Mouse (Mus musculus): ENCODE data around the gene Med20.

DNA sequence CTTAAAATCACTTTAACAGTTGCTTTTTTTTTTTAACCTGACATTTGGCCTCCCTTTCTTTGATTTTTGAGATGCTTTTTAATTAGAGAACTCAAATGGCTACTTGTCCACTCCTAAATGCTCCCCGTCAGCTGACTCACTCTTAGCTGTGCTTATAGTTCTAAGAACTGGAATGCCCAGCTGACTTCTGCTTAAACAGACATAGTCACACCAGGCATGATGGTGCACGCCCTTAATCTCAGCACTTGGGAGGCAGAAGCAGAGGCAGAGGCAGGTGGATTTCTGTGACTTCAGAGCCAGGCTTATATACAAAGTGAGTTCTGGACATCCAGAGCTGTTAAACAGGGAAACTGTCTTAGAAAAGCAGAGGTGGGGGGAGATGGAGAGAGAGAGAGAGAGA lies 40.6 kb downstream of the Med20 start:
- TF ChIP-seq CTCF (IDR thresholded peaks at IDR 0.05; ENCODE audit: low read depth) (no peak), EP300 (optimal IDR thresholded peaks at IDR 0.05) (no peak)
